Mouse (Mus musculus) C2C12 (cell line): ENCODE data around the gene Eif2b1. TPM values are rescaled to one million over a fixed set of nuclear protein-coding genes. Genes with fewer than 3 reads are reported as not detected.
A peak's percentile ranks its signal among the peaks of the same experiment; 100 is the strongest.
"Not testable (repeated sequence)": the region's sequence is repeated elsewhere in the genome, so short reads cannot be mapped to it uniquely, and the experiment has no call there.

Experiments used
- H3K27me3 ChIP-seq: one replicate; pipeline ENCODE4 v1.6.1; 2011; ENCODE audit not compliant: control insufficient read depth, insufficient read depth, insufficient read length
- H3K36me3 ChIP-seq: one replicate; pipeline ENCODE4 v1.6.1; 2011; ENCODE audit not compliant: control insufficient read depth, insufficient read depth
- H3K4me3 ChIP-seq: one replicate; pipeline ENCODE4 v1.5.1; 2011; ENCODE audit warnings: mild to moderate bottlenecking, control low read depth; ENCODE audit not compliant: poor library complexity, insufficient read depth, severe bottlenecking
- H3K79me2 ChIP-seq: one replicate; pipeline ENCODE4 v1.6.1; 2011; ENCODE audit not compliant: control insufficient read depth, insufficient read depth
- H3K79me3 ChIP-seq: one replicate; pipeline ENCODE4 v1.6.1; 2011; ENCODE audit warnings: low read depth, control low read depth
- H3ac ChIP-seq: one replicate; pipeline ENCODE3; 2011; ENCODE audit warnings: low read depth; ENCODE audit not compliant: control insufficient read depth, insufficient read length
- CEBPB ChIP-seq: IDR thresholded peaks from one replicate; pipeline ENCODE4 v1.6.1; 2011; ENCODE audit warnings: low read depth, mild to moderate bottlenecking, control low read depth, moderate library complexity
- CTCF ChIP-seq: IDR thresholded peaks from one replicate; pipeline ENCODE4 v1.5.1; 2011; ENCODE audit not compliant: control insufficient read depth, insufficient read depth, insufficient read length
- FOSL1 ChIP-seq: IDR thresholded peaks from one replicate; pipeline ENCODE4 v1.8.0; 2011; ENCODE audit warnings: mild to moderate bottlenecking, low read length; ENCODE audit not compliant: poor library complexity, insufficient read depth, severe bottlenecking
- MAX ChIP-seq: IDR thresholded peaks from one replicate; pipeline ENCODE4 v1.6.1; 2011; ENCODE audit warnings: mild to moderate bottlenecking, control low read depth
- MYOD1 ChIP-seq: IDR thresholded peaks from one replicate; pipeline ENCODE4 v1.6.1; 2011; ENCODE audit warnings: low read depth; ENCODE audit not compliant: control insufficient read depth, insufficient read length
- MYOG ChIP-seq: IDR thresholded peaks from one replicate; pipeline ENCODE4 v1.6.1; 2011; ENCODE audit not compliant: control insufficient read depth, insufficient read length; ENCODE audit errors: extremely low read depth
- USF1 ChIP-seq: IDR thresholded peaks from one replicate; pipeline ENCODE4 v1.6.1; 2011; ENCODE audit warnings: low read depth, mild to moderate bottlenecking, control low read depth, moderate library complexity
- polyA plus RNA-seq: library from polyadenylated mRNA; unstranded; fragments of >200 nt; fragmentation: generic; extraction: Trizol; gene quantifications from one replicate; pipeline ENCODE4 v1.2.1, GENCODE M21; 2012; ENCODE audit warnings: missing spikeins

The Eif2b1 gene
- polyA plus RNA-seq, 1 experiment, result 43.0 TPM

- no peaks in the 10 kb centered on the region for H3K79me3 ChIP-seq
- H3K79me2 ChIP-seq, result no peaks in the 10 kb centered on the region
- H3K27me3 ChIP-seq, result no peaks in the 10 kb centered on the region
- no peaks in the 10 kb centered on the region for H3K36me3 ChIP-seq
- H3K4me3 ChIP-seq, result no peak overlapping the region
- TF ChIP-seq USF1 (no peak), MAX (no peak), CTCF (no peak), MYOG (no peak), CEBPB (no peak), MYOD1 (no peak)
- H3ac ChIP-seq, result no peak overlapping the region
Observed at GRCm38 (mm10) chr5:124610965-124611364, 32.0 kb upstream of the Eif2b1 start.

DNA sequence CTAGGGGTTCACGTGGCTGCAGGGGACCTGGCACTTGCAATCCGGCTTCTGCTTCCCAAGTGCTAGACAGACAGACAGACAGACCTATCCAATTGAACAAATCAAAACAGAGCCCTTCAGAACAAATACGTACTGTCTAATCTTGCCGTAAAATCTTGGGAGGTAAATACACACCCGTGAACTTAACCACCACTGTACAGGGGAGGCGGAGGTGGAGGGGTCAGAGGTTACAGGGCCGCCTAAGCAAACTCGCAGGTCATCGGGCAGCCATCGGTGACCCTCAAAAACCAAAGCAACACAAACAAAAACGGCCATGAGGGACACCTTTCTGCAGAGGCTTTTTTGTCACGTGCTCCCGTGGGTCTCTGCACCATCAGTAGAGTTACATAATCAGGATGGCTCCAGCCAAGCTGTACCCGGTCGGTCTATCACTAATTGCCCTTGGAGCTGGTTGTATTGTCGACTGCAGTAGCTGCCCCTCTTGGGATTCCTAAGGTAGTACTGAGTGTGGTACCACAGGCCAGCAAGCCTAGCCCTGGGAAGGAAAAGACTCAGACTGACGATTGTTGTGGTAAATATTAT, 26.2 kb upstream of the Eif2b1 start:
- TF ChIP-seq USF1 (no peak), CTCF (no peak), MYOG (no peak)
- Histone ChIP-seq H3K79me3 (no peaks in the 10 kb centered on the region), H3ac (no peak overlapping the region), H3K36me3 (no peaks in the 10 kb centered on the region), H3K4me3 (no peak overlapping the region), H3K27me3 (no peaks in the 10 kb centered on the region), H3K79me2 (no peaks in the 10 kb centered on the region)

GRCm38 (mm10) chr5:124604296-124604695, 25.4 kb upstream of the Eif2b1 start:
- no peaks in the 10 kb centered on the region for H3K27me3 ChIP-seq
- no peaks in the 10 kb centered on the region for H3K36me3 ChIP-seq
- H3ac ChIP-seq, result no peak overlapping the region

DNA sequence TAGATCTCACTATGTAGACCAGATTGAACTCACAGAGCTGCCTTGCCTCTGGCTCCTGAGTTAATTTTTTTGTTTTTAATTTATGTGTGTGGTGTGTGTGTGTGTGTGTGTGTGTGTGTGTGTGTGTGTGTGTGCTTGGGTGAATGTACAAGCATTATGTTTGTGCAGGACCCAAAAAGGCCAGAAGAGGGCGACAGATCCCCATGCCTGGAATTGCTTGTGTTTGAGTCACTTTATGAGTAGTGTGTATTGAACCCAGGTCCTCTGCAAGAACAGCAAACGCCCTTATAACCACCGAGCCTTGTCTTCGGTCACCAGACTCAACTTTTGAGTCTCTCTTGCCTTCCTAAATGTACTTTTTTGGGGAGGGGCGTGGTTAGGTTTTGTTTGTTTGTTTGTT, 23.4 kb upstream of the Eif2b1 start:
- Histone ChIP-seq H3ac (no peak overlapping the region), H3K4me3 (no peak overlapping the region), H3K79me3 (no peaks in the 10 kb centered on the region), H3K36me3 (no peaks in the 10 kb centered on the region), H3K27me3 (no peaks in the 10 kb centered on the region), H3K79me2 (no peaks in the 10 kb centered on the region)
- TF ChIP-seq CTCF (peak; percentile 28), MYOG (no peak), USF1 (no peak)

More at GRCm38 (mm10) chr5:124604296-124604695, 25.4 kb upstream of the Eif2b1 start:
- H3K4me3 ChIP-seq, result no peak overlapping the region
- H3K79me3 ChIP-seq, result no peaks in the 10 kb centered on the region
- H3K79me2 ChIP-seq, result no peaks in the 10 kb centered on the region
- TF ChIP-seq MYOG, result no peak
- TF ChIP-seq FOSL1, result no peak
- no peak for TF ChIP-seq USF1
- TF ChIP-seq MYOD1, result no peak
- no peak for TF ChIP-seq CEBPB
- TF ChIP-seq CTCF, result no peak
- TF ChIP-seq MAX, result no peak

- not testable (repeated sequence) for H3K79me2 ChIP-seq, H3K27me3 ChIP-seq, H3ac ChIP-seq, H3K4me3 ChIP-seq, H3K79me3 ChIP-seq
- peaks cover 10% of the 10 kb centered on the region for H3K36me3 ChIP-seq
Observed at GRCm38 (mm10) chr5:124599726-124600125, 20.8 kb upstream of the Eif2b1 start.

- Histone ChIP-seq H3K79me2 (no peaks in the 10 kb centered on the region), H3K79me3 (no peaks in the 10 kb centered on the region), H3K36me3 (peaks cover 15% of the 10 kb centered on the region), H3ac (peak overlapping the region; percentile 28), H3K4me3 (peak overlapping the region; percentile 36), H3K27me3 (no peaks in the 10 kb centered on the region)
- TF ChIP-seq CEBPB (no peak), CTCF (no peak), FOSL1 (no peak), MYOG (no peak), MYOD1 (no peak), MAX (no peak), USF1 (no peak)
Observed at GRCm38 (mm10) chr5:124598224-124599174, 19.6 kb upstream of the Eif2b1 start.
